Mouse (Mus musculus) lung, adult 10 weeks (tissue): Measurements from ENCODE around the gene S100a2. TPM values are rescaled to one million over a fixed set of nuclear protein-coding genes. Genes with fewer than 3 reads are reported as not detected.

Experiments used
- polyA plus RNA-seq: library from polyadenylated mRNA; stranded (reverse); fragments of 350-450 nt; fragmentation: Illumina TruSeq; extraction: RNeasy Lipid Tissue Mini Kit (QIAGEN cat#74804); gene quantifications from one replicate; pipeline ENCODE4 v1.2.3, GENCODE M21; 2014; ENCODE audit warnings: low read depth, low replicate concordance; ENCODE audit not compliant: insufficient read depth

The S100a2 gene
- polyA plus RNA-seq: not detected

GRCm38 (mm10) chr3:90589947-90590346, at the start of gene S100a2:
Gene S100a2 (plus strand): TSS chr3:90590247.

GRCm38 (mm10) chr3:90560008-90560628, 29.9 kb upstream of the S100a2 start, which contains the start of gene S100a3:
Gene S100a3 (plus strand): TSS chr3:90560578.

GRCm38 (mm10) chr3:90601486-90602110, 11.6 kb downstream of the S100a2 start, which contains the start of gene Gm42674:
Gene Gm42674 (plus strand): TSS chr3:90601904.

GRCm38 (mm10) chr3:90603623-90604022, 13.6 kb downstream of the S100a2 start, which contains the start of gene S100a4:
Gene S100a4 (plus strand): TSS chr3:90603771.

GRCm38 (mm10) chr3:90608223-90608622, 18.2 kb downstream of the S100a2 start, which contains the start of gene S100a5:
Gene S100a5 (plus strand): TSS chr3:90608523.

GRCm38 (mm10) chr3:90612728-90613291, 22.8 kb downstream of the S100a2 start, which contains the start of gene S100a6:
Gene S100a6 (plus strand): TSS chr3:90612882.

Other genes with a start within 250 kb of the S100a2 start
- 10.0 TPM for gene Slc27a3, start 200.3 kb upstream of the S100a2 start, polyA plus RNA-seq
- 13.3 TPM for gene Ints3, start 156.6 kb upstream of the S100a2 start, polyA plus RNA-seq
- 45.6 TPM for gene Npr1, start 124.4 kb upstream of the S100a2 start, polyA plus RNA-seq
- 48.9 TPM for gene Ilf2, start 114.1 kb upstream of the S100a2 start, polyA plus RNA-seq
- gene Snapin, start 99.2 kb upstream of the S100a2 start, polyA plus RNA-seq: 47.6 TPM
- 88.2 TPM for gene Chtop, start 80.7 kb upstream of the S100a2 start, polyA plus RNA-seq
- 381 TPM for gene S100a1, start 75.9 kb upstream of the S100a2 start, polyA plus RNA-seq
- gene S100a13, start 75.8 kb upstream of the S100a2 start, polyA plus RNA-seq: 199 TPM
- gene S100a14, start 63.4 kb upstream of the S100a2 start, polyA plus RNA-seq: 25.7 TPM
- 329 TPM for gene S100a16, start 53.0 kb upstream of the S100a2 start, polyA plus RNA-seq
- 1.1 TPM for gene S100a3, start 29.7 kb upstream of the S100a2 start, polyA plus RNA-seq
- gene Gm42674, start 11.7 kb downstream of the S100a2 start, polyA plus RNA-seq: not detected
- gene S100a4, start 13.5 kb downstream of the S100a2 start, polyA plus RNA-seq: 223 TPM
- gene S100a5, start 18.3 kb downstream of the S100a2 start, polyA plus RNA-seq: not detected
- gene S100a6, start 22.6 kb downstream of the S100a2 start, polyA plus RNA-seq: 962 TPM
- 1.2 TPM for gene S100a7a, start 63.8 kb downstream of the S100a2 start, polyA plus RNA-seq
- 241 TPM for gene S100a8, start 78.7 kb downstream of the S100a2 start, polyA plus RNA-seq
- gene S100a9, start 105.5 kb downstream of the S100a2 start, polyA plus RNA-seq: 368 TPM
- gene Pglyrp4, start 136.7 kb downstream of the S100a2 start, polyA plus RNA-seq: not detected
- not detected for gene Gm5849, start 187.6 kb downstream of the S100a2 start, polyA plus RNA-seq